Mouse (Mus musculus): ENCODE measurements around the gene Arfip1.

The Arfip1 gene

GRCm38 (mm10) chr3:84582023-84582912 lies at the start of gene Arfip1:
Gene Arfip1, minus strand, starts transcription at chr3:84582625.
- DNase-seq: peak; percentile 96 to 98

- DNase-seq: no peak
These were observed 49.2 kb upstream of the Arfip1 start for GRCm38 (mm10) chr3:84631586-84631985.

GRCm38 (mm10) chr3:84622026-84622425 lies 39.6 kb upstream of the Arfip1 start:
- peak in 1 of 2 experiments; percentile 55 for DNase-seq

GRCm38 (mm10) chr3:84619725-84620124 lies 37.3 kb upstream of the Arfip1 start:
- no peak for DNase-seq

GRCm38 (mm10) chr3:84619056-84619455 lies 36.6 kb upstream of the Arfip1 start:
- DNase-seq: no peak

- no peak for DNase-seq
These were observed 36.2 kb upstream of the Arfip1 start for GRCm38 (mm10) chr3:84618627-84619026.

- DNase-seq: no peak
These were observed 33.4 kb upstream of the Arfip1 start for GRCm38 (mm10) chr3:84615856-84616225.

- DNase-seq: no peak
These were observed 32.8 kb upstream of the Arfip1 start for GRCm38 (mm10) chr3:84615050-84615855.

GRCm38 (mm10) chr3:84610183-84610710 lies 27.8 kb upstream of the Arfip1 start:
- no peak for DNase-seq

GRCm38 (mm10) chr3:84603212-84603611 lies 20.8 kb upstream of the Arfip1 start:
- DNase-seq: no peak

GRCm38 (mm10) chr3:84602759-84603158 lies 20.3 kb upstream of the Arfip1 start:
- no peak for DNase-seq

- DNase-seq: peak in 1 of 2 experiments; percentile 43
These were observed 19.6 kb upstream of the Arfip1 start for GRCm38 (mm10) chr3:84601870-84602495.

GRCm38 (mm10) chr3:84598756-84599155 lies 16.3 kb upstream of the Arfip1 start:
- no peak for DNase-seq

- peak; percentile 64 to 78 for DNase-seq
These were observed 15.7 kb upstream of the Arfip1 start for GRCm38 (mm10) chr3:84597996-84598734.

- DNase-seq: no peak
These were observed 13.3 kb upstream of the Arfip1 start for GRCm38 (mm10) chr3:84595677-84596234.

- DNase-seq: no peak
These were observed 12.7 kb upstream of the Arfip1 start for GRCm38 (mm10) chr3:84594894-84595676.

- DNase-seq: no peak
These were observed 10.8 kb upstream of the Arfip1 start, which contains the start of gene Tigd4 for GRCm38 (mm10) chr3:84593274-84593673. Gene Tigd4, plus strand, starts transcription at chr3:84593574.

GRCm38 (mm10) chr3:84586736-84587135 lies 4.3 kb upstream of the Arfip1 start:
- DNase-seq: no peak

- no peak for DNase-seq
These were observed 470 bp upstream of the Arfip1 start for GRCm38 (mm10) chr3:84582913-84583276.

GRCm38 (mm10) chr3:84581696-84582022 lies 766 bp downstream of the Arfip1 start:
- no peak for DNase-seq

- DNase-seq: no peak
These were observed 1.7 kb downstream of the Arfip1 start for GRCm38 (mm10) chr3:84580716-84581115.

Data from lung, adult 18-20 months (tissue).